Mouse (Mus musculus) kidney, adult 18-20 months (tissue): ENCODE data around the gene Vmn2r18.

Source experiments
- DNase-seq: peaks from one replicate; pipeline ENCODE4 v3.0.0; 2021

The Vmn2r18 gene

DNA sequence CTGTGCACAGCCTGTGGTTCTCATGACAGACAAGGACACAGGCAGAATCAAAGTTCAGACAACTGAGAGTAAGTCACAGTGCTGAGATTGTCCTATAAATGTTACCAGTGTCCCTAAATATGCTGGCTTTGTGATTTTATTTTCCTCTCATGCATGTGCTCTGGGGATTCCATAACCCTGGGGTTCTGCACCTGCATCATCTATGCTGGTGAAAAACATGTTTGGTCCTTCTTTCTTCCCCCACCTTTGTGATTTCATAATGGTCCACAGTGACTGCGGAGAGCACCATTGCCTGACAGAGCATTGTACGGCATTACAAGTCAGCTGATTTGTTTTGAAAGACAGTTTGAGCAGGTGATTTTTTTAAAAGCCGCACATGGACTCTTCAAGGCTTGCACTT lies at the start of gene Vmn2r18:
TSS of gene Vmn2r18 (minus strand) at position 101 of the 400 bp plus-strand sequence.
- no peak for DNase-seq

DNA sequence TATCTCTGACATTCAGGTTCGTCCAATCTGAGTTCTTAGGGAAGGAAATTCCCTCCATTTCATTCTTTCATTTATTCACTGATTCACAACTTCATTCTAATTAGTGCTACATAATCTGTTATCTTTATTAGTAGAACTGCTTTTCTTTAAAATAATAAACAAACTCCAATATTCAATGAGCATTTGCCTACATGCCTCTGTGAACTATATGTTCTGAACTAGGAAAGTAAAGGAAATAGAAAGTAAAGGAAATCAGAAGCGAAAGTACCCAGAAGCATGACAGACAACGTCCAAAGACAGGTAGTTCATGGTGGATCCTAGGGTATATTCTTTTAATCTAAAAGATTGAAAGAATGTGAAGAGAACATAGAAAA lies 45.6 kb upstream of the Vmn2r18 start:
- DNase-seq, result no peak

DNA sequence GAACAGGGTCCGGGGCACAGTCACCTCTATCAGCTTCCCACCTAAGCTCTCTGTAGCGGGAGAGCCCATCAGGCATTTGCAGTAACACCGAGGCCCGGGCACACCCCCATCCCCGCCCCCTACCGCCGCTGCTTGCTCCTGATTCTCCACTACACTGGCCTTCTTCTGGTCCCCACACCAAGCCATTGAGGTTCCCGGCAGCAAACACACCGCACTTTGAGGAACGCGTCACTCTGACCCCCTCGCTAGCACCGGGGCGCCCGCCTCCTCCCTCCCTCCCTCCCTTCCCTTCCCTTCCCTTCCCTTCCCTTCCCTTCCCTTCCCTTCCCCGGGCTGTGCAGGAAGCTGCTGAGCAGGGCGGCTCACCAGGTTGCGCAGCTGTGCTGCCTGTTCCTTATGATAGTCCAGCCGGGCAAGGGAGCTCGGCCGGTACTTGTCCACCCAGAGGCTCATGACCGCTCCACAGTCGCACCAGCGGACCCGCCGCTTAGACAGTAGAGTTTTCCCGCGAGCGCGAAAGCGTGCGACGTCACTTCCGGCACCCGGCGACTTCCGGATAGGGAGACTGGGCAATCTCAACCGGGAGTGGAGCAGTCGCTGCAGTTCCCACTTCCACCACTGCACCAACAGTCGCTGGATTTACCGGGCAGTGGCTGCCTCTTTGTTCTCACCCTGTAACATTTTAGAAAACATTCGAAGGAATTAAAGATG lies 45.0 kb upstream of the Vmn2r18 start, which contains the start of gene Rfc3:
TSS of gene Rfc3 (minus strand) at position 543 of the 711 bp plus-strand sequence.
- peak; percentile 96 for DNase-seq

DNA sequence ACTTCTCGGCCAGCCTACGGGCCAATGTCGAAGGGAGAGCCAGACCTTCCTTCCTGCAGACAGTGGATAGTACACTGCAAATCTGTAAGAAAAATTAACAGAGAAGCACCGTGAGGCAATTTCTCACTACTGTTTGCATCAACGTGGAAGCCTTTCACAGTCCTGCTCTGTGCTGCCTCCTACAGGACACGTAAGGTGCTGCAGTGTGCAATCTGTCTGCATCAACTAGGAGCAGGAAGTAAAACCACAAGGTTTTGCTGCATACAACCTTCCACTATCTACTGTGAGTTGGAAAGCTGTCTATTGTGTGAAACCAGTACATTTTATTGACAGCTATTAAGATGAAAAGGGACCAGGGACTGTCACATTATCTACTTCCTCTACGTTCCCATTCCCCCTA lies 39.0 kb upstream of the Vmn2r18 start:
- DNase-seq, result no peak

DNA sequence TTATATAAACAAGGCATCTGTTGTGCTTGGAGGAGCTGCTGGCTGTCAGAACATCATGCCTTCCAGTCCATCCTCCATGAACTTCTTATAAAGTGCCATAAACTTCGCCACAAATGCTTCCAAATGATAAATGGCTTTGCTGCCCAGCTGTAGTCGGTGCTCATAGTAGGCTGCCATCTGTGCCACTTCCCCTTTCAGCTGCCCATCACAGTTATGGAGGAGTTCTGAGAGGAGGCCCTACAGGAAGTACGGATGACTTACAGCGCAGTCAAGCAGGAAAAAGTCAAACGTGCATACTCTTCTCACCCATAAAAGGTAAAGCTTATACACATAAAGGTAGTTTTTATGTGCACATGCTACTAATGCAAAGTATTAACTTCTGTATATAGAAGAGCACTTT lies 37.0 kb upstream of the Vmn2r18 start:
- no peak for DNase-seq

DNA sequence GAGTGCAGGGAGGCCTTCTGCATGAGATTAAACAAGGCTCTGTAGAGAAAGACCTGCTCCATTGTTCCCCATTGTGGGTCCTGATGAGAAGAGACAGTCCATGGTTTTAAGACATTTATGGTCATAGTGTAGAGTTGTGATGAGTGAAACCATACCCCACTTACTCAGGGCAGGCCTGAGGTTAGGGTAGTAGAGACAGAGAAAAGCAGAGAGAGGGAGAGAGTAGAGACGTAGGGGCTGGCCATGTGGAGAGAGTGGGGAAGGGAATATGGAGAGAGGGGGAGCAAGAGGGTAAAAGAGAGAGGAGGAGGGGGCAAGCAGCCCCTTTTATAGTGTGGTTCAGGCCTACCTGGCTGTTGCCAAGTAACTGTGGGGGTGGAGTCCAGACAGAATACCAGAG lies 36.3 kb upstream of the Vmn2r18 start:
- DNase-seq, result no peak

DNA sequence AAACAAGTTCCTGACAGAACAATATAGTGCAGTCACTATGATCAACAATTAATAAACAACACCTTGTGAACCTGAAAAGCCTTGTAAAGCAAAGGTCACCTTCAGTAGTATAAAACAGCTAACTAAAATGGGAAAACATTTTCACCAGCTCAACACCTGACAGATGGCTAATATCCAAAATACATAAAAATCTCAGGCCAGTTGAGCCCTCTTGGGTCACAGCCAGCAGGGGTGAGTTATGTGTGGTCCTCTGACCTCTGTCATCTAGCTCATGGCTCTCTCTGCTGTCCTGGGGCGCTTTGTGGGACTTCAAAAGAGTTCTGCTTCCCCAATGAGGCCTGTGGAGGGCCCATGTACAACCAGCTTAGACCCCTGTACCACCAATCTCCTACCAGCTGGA lies 4.1 kb downstream of the Vmn2r18 start:
- DNase-seq, result no peak
